Mouse (Mus musculus) spleen, adult 12 weeks (tissue): Measurements from ENCODE around the gene Asb1.

Experiments
- DNase-seq: peaks from one replicate; pipeline ENCODE4 v3.0.0; 2022; ENCODE audit warnings: low spot score

Asb1 gene

DNA sequence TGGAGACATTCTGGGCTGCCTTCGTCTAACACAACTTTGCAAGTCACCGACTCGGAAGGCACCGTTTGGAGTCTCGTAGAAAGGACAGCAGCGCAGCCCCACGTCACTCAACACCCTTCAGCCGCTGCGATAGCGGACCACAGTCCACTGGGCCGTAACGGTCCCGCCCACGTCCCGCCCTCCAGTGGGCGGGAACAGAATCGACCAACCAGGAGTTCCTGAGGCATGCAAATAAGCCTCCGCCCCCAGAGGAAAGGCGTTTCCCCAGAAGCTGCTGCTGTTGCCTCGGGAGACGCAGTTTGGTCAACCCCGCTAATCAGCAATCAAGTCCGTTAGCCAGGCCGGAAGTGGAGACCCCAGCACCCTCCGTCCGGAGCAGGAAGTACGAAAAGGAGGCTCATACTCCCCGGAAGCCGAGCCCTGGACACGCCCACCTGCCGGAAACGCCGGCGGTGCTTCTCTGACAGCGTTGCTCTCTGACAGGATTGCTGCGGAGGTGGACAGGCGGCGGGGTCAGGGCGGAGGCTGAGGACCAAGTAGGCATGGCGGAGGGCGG, at the start of gene Asb1:
TSS of gene Asb1 (plus strand) at position 274 of the 556 bp plus-strand sequence.
- DNase-seq = peak; percentile 92

DNA sequence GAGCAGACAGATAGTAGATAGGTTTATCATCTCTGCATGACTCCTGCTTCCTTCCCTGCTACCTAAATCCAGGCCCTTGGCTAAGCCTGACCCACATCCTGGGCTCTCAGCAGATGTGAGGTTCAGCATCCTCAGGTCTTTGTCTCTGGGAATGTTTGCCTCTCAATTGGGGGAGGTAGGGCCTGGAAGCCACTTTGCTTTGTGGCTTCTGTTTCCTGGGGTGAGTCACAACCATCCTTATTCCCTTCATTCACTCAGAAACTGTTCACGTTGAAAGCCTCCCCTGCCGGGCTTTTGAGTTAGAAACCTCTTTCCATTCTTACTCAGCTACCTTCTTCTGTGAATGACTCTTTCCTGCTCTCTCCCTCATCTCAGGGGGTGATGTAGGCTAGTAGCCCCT, 47.6 kb upstream of the Asb1 start:
- no peak for DNase-seq

DNA sequence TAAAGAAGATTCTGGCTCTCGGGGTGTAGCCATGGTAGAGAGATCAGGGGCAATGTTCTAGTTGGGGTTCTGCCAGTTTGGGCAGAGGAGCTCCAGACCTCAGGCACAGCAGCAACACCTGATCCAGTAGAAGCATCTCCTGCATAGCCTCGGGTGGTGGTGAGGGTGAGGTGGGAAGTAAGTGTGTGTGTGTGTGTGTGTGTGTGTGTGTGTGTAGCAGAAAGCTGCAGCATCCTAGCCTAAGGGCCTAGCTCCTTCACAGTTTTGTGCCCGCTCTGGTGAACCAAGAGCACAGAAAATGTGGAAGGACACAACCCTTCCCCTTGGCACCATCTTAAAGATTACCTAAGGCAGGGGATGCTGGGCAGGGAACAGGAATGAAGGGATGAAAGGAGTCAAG, 46.4 kb upstream of the Asb1 start:
- no peak for DNase-seq

DNA sequence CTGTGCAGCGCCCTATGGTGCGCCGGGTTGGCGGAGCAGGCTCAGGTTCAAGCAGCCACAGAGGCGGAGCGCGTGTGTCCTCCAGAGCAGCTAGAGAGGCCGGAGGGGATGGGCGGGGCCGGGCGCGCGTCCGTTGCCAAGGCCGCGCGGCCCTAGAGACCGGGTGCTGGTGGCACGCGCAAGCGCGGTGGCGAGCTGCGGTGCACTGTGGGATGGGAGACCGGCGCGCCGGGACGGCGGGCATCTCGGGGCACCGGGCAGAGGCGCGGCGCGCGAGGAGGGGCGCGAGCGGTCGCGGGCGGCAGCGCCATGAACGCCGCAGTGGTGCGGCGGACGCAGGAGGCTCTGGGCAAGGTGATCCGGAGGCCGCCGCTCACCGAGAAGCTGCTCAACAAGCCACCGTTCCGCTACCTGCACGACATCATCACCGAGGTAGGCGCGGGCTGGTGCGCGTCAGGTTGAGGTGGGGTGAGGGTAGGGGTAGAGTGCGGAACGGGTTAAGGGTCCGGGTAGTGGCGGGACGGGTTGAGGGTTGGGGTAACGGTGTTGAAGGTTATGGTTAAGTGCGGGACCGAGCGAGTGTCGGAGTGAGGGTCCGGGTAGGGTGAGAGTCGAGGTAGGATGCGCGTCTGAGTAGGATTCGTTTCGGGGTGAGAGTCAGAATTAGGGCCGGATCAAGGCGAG, 45.7 kb upstream of the Asb1 start, which contains the start of gene Traf3ip1:
TSS of gene Traf3ip1 (plus strand) at position 191 of the 684 bp plus-strand sequence.
- DNase-seq = peak; percentile 83

DNA sequence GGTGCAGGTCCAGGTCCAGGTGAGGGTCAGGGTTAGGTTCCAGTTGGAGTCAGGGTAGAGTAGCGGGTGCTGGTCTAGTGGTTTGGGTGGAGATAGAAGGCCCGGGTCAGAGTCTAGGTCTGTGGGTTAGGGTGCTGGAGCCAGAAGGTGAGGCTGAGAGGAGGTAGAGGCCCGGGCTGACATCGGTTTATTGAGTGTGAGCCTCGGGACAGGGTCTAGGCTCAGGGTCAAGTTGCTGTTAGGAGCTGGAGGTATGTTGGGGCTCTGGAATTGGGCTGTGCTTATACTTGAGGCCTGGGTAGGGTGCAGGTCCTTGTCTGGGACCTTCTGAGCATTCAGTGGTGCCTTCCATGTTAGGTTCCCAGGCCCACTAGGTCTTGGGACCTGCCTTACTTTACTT, 45.0 kb upstream of the Asb1 start:
- DNase-seq = no peak

DNA sequence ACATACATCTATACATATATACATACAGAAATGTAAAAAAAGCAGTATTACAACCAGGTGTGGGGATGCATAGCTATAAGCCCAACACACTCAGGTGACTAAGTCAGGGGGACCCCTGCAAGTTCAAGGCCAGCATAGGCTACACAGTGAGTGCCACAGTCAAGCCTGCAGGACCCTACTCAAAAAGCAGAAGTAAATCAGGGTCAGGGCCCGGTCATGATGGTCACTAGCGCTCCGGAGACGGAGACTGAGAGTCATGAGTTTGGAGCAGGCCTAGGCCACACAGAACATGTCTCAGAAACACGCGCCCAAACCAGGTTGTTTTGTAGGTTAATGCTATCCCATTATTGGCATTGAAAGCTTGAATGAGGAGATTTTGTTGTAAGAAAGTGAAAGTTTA, 41.8 kb upstream of the Asb1 start:
- no peak for DNase-seq

DNA sequence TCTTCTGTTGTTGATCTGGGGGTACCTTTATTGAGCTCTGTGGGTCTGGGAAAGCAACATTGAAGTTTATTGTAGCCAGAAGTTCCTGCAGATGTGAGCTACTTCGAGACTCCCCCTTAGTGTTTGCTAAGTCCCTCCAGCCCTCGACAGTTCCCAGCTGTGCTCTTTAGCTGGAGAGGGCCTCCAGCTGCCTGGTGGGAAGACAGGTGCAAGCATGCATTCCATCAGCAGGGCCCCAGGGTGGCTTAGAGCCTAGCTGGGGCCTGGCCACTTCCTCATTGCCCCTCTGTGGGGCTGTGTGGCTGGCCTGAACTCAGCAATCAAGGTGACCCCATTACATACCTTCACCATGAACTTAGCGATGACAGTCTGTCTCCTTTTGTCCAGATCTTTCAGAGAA, 35.7 kb upstream of the Asb1 start:
- DNase-seq = no peak

DNA sequence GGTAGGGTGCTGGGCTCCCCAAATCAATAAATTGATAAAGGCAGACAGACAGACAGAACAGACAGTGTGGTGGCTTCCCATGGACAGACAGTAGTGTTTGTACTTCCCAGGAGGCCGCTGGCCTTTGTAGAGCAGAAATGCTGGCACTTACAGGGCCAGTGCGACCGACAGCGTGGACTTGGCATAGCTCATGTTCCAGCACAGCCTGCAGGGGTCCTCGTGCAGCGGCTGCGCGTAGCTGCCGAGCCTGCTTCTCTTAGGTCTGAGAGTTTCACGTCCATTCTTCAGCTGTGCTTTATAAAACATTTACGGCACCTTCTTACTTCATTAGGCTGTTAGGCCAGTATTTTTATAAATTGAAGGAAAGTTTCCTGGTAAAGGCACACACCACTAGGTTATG, 25.4 kb upstream of the Asb1 start:
- DNase-seq = no peak

DNA sequence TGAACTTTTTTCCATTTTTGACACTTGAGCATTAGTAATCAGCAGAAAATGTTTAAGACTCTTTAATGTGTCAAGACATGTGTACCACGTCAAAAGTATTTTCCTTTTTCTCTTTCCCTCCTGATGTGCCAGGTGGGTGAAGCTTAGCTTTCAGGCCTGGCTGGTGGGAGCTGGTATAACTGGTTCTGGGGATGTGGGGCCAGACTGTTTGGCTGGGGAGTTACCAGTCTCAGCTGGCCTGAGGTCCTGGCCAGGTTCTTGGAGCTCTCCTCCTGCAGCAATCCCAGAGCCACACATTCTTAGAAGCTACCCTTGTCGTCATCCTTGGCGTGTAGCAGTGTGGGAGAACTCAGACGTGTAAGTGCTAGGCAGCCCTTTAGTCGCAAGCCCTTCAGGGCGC, 24.7 kb upstream of the Asb1 start:
- no peak for DNase-seq

DNA sequence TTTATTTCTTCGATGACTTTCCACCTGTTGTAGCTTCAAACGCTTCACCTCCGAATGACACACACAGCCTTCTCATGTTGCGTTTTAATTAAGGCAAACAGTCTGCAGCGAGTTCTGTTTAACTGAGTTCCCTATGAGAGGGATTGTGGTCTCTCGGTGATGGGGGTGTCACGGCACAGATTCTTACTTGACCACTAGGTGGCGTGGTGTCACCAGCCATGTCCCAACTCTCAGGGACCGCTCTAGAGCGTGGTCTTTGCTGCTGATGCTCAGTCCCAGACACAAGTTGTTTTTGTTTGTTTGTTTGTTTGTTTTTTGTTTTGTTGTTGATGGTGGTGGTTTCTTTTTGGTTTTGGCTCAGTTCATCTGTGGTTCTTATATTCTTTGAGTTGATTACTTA, 16.6 kb upstream of the Asb1 start:
- no peak for DNase-seq

DNA sequence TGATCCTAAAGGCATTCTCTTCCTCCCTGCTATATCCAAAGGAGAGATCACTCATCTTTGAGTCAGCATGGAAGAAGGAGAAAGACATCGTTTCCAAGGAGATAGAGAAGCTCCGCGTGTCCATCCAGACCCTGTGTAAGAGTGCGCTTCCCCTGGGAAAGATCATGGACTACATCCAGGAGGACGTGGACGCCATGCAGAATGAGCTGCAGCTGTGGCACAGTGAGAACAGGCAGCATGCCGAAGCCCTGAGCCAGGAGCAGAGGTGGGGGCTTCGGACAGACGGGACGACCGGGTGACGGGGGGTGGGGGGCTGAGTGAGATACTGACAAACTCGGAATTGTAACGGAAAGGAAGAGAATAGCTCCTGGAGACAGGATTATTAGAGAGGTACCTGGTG, 14.5 kb upstream of the Asb1 start:
- no peak for DNase-seq

DNA sequence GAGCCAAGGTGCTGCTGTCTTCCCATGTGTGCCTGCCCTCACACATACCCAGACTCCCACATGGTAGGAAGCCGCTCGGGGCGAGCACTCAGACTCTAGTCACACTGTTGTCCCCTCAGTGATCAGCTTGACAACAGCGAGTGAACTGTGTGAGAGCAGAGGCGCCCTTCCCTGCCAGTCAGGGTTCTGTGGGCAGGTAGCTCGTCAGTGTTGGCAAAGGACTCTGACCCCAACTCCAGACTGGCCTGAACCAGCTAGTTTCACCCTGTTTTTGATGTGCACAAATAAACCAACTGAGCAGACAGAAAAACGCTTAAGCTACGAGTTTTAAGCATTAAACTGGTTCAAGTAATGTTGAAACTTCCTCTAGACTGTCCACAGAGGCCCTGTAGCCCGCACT, 10.2 kb upstream of the Asb1 start:
- DNase-seq = no peak

DNA sequence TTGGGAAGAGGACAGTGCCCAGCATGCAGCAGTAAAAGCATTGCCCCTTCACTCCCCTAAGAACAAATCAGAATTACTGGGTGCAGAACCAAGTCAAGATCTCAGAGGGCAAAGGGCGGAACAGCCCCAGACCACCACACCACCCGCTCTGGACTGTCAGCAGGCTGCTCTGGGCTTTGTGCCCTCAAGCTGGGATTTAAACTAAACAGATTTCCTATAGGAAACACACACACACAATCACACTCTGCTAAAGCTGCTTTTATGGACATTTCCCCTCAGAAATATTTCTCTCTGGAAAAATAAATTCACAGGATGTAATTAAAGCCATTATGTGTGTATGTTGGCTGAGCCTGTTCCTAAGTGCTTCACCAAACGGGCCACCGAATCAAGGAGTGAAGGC, 8.1 kb upstream of the Asb1 start:
- DNase-seq = no peak

DNA sequence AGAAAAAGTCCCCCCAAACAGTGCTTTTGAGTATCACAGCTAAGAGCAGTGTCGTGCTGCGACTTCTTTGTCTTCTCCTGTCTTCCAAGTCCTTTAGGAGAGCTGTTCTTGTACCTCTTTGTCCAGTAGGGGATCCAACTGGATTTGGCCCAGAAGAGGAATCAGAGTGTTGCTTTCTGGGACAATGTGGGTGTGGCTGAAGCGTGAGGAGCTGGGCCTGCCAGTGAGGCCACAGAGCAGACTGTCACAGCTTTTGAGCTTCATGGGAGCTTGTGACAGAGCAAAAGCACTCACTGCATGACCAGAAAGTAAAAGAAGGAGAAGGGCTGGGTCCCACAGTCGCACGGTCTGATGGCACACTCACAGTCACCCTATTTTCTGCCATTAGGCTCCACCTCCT, 7.5 kb upstream of the Asb1 start:
- DNase-seq = no peak

DNA sequence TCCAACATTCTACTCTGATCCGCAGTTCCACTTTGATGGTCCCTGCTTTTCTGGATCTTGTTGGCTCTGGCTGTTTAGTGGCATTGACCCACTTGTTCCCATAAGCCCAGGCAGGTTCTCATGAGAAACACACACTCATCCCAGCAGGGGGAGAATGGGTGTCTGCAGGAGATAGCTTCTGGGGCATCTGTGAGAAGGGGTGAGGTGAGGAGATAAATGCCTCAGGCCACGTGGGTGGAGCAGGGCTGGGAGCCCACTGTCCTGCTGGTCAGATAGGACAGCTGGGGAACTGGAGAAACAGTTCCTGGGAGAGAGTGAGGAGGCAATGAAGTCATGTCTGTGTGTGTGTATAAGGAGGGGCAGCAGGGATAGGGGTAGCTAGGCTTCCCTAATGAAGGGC, 6.9 kb upstream of the Asb1 start:
- peak; percentile 65 for DNase-seq

DNA sequence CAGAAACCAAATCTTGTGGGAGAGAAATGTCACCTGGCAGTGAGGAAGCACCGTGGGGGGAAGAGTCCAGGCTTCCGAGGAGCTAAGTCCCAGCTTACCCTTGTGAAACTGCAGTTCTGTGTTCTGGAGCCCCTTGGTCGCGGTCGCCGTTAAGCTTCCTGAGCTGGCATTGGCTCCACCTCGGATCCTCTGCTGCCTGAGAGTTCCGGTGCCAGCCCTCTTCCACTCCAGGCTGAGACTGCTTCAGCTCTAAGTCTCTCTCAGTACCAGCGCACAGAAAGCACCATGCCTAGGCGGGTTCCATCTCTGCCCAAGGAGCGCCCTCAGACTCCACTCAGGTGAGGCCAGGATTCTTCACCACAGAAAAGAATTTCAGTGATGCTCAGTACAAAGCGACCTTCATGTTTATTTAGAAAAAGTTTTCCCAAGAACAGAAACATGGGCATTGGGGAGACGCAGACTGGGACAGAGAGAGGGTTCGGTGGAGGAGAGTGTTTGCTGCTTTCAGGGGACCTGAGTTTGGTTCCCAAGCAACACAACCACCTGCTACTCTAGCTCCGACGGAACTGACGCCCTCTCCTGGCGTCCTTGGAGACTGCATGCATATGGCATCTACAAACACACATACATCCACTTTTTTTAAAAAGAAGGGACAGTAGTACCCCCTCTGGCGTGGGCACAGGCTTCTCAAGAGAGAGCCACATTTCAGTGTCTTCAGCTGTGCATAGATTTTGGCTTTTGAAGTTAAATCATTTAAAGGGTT, 6.2 kb upstream of the Asb1 start:
- DNase-seq = peak; percentile 57

DNA sequence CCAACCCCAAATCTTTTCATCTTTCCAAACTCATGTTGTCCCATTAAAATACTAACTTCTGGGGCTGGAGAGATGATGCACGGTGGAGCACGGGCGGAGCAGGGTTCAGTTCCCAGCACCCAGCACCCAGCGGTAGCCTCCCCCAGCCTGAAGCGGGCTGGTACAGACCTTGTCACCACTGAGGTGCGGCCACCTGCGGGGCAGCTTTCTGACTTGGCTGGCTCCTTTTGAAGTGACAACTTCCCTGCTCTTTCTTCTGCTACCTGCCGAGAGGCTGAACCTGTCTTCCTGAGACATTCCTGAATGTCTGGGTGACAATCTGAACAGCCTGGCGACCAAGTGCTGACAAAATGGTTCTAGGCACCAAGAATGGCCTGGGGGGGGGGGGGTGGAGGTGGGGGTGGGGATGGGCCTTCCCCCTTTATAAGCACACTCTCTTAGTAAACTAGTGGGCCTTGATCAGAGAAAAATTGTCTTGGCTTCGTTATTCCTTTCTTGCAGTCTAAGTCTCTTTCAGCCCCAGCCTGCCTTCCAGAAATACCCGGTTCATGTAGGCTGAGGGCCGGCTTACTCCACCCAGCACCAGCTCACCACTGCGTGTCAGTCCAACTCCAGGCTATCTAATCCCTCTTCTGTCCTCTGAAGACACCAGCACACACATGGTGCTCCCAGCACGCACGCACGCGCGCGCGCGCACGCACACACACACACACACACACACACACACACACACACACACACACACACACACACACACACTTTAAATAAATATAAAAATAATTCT, 2.4 kb upstream of the Asb1 start:
- DNase-seq = no peak

DNA sequence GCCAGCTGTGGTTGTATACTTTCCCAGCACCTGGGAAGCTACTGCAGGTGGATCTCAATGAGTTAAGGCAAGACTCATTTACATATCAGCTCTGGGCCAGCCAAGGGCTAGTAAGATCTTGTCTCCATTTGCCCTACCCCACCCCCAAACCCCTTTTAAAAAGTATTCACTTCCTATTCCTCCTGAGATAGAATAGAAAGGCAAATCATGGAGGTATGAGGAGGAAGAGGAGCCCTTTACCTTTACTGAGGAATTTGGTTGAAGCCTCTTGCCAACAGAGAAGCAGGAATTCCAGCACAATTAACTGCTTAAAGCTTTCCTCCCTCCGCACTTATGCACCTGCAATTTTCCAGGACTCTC, 1.8 kb upstream of the Asb1 start:
- no peak for DNase-seq

DNA sequence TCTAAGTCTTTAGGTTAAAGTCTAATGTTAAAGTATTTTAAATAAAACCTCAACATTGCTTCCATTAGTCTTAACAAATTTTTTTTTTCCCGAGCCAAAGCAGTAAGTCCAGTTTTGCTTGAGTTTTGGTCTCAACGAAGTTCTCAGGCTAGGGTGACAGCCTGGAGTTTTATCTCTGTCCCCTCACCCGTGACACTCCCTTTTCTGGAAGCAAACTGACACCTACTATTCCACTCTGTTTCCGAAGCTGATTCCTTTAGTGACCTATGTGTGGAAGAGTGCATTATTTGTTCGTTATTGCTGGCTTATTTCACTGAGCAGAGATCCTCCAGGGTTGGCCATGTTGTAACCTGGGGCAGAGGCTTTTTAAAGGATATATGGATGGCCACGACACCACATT, 1.1 kb upstream of the Asb1 start:
- no peak for DNase-seq

DNA sequence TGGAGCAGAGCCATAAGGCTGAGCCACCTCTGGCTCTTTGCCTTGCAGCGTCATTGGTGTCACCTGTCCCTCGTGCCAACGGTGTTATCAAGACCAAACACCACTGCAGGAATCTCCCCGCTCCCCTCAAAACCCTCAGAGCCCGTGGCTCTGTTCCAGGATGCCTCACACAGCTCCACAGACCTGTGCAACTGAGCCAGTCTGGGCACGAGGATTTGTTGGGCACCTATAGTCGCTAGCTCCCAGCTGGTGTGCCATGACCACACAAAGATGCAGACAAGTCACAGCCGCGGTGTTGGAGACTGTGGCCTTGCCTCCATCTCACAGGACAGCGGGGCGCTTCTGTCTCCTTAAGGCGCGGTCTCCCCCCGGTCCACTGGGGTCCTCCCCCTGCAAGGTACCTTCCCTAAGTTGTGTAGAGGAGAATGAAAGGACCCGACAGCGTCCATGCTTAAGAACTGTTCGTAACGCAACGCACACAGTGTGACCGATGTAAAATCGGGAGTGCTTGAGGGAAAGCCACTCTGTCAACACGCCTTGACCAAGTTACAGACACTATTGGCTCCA, 557 bp upstream of the Asb1 start:
- peak; percentile 74 for DNase-seq

DNA sequence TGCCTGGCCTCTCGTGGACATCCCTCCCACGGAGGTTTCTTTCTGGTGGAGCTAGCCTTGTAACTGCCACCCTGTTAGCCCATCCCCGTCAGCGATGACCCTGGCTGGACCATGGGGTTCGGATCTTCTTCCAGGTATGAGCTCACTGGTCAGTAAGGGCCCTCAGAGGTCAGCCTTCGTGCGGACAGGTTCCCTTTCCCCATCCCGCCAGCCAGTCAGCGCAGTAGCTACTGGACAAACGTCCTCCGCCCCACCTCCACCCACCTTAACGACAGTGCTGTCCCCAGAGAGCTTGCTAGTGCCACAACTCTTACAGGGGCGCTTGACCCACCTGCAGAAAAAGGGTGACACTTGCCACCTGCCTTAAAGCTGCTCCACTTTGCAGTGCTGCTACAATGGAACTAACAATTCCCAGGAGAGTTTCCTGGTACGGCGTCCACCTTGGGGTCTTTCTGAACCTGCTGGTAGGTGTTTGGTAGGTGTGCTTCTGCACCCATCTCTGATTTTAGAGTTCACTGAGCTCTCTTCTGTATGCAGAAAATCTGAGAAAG, 773 bp downstream of the Asb1 start:
- DNase-seq = no peak

DNA sequence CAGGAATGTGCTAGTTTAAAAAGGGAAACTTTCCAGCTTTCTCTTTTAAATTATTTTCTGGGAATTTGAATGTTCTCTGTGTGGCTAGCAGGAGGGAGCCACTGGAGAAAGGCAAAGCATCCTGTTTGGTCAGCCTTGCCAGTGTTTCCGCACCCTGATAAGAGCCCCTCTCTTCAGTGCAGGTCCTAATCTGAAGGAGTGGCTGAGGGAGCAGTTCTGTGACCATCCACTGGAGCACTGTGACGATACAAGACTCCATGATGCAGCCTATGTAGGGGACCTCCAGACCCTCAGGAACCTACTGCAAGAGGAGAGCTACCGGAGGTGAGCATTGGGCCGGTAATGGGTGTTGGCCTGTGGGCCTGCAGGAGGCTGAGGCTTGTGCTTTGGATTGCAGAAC, 3.6 kb downstream of the Asb1 start:
- no peak for DNase-seq
